Mouse (Mus musculus): ENCODE data around the gene Rem2.

Rem2 gene

DNA sequence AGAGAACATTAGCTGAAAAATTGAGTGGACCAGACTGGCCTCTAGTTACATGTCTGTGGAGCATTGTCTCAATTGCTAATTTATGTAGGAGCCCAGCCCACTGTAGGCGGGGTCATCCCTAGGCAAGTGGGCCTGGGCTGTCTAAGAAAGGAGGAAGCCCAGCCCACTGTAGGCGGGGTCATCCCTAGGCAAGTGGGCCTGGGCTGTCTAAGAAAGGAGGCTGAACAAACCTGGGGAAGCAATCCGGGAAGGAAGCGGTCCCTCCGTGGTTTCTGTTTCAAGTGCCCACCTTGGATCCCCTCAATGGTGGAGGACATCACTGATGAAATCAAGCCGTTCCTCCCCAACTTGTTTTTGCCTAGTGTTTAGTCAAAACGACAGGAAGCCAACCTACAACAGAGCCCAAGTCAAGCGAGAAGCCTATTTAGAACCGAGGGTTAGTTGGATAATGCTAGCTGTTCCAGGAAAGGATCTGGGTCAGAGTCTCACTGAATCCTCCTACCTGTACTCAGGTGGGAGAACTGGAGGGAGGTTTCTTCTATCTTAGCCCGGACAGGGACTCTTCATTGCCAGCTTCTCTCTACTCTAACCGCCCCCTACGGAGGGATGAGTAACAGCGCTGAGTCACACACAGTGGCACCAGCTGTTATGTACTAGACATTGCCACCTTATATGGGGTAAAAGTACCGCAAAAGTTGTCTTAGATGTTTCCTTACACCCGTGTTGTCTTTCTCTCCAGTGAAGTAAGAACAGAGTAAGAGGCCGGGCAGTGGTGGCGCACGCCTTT is 16.6 kb downstream of the Rem2 start:
- no peak for DNase-seq (ENCODE audit: low read depth, low spot score)

DNA sequence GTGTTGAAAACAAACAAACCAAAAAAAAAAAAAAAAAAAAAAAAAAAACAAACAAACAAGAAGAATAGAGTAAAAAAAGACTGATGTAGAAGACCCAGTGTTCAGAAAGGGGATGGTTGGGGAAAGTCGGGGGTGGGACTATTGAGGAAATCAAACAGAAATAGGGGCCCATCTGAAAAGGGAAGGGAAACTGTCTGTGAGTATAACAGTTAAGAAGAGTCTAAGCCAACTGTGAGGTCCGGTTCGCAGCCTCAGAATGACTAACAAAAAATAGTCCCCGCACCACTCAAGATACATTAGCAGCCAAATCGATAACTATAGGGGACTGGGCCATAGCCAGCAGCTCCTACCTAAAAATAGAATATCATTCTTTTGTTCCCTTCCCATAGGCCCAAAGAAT is 17.3 kb downstream of the Rem2 start:
- no peak for DNase-seq (ENCODE audit: low read depth, low spot score)

DNA sequence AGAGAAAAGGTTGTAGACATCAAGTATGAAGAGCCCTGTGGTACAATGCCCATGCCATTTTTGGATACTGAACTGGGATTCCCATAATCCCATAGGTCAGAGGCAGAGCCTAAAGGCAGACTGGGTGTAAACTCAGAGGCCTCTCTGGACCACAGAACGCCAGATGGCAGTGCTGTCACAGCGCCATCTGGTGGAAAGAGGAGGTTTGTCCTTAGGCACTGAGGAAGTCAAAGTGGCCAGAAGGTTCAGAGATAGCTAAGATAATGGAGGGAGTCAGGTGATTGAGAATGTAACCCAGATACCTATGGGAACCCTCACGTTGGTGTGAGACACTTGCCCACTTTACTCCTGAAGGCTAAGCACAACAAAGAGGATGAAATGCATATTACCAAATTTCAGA is 18.3 kb downstream of the Rem2 start:
- peak; percentile 37 for DNase-seq (ENCODE audit: low read depth, low spot score)

DNA sequence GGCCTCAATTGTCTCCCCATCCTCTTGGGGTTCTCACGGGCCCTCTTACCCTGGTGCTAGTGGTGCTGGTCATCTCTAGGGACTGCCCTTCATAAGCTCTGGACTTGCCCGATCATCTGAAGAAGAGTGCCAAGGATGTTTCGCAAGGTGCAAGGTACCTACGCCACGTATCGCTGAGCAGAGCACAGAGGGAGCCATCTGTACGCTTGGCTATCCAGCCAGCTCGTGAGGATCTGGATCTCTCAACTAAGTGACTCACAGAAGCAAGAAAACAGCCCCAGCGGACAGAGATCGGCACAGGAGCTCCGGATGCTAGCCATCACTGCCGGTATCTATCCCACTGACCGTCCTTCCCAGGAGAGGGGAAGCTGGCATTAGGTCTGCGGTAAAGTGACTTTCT is 20.8 kb downstream of the Rem2 start:
- no peak for DNase-seq (ENCODE audit: low read depth, low spot score)

DNA sequence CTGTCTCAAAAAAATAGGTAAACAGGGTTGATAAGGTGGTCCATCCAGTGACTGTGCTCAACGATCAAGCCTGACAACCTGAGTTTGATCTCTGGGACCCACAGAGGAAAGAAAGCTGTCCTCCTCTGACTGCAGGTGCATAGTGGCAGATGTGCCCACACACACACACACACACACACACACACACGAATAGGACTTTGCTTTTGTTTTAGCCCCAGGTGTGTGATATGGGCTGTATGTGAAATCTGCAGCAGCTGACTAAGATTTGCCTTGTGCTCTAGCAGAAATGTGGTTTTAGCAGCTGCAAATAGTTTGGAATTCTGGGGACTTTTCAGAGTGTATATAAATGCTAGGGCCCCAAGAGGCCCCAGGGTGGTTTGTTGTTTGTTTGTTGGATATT is 23.4 kb downstream of the Rem2 start:
- DNase-seq (ENCODE audit: low read depth, low spot score): no peak

DNA sequence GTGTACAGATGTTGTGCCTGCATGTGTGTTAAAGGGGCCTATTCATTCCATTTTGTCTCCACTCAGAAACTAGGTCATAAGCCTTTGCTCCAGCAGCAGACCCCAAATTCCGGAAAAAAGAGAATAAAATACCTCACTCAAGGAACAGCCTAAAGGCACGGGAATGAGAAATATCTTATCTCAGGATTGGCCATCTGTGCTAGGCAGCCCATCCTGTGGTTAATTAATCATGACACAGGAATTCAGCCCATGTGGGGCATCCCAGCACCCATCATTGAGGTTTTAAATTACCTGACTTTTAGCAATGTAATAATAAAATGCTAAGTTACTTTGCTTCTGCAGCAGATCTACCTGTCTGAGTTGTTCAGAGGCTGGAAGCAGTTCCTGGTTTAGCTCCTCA is 25.5 kb downstream of the Rem2 start:
- no peak for DNase-seq (ENCODE audit: low read depth, low spot score)

DNA sequence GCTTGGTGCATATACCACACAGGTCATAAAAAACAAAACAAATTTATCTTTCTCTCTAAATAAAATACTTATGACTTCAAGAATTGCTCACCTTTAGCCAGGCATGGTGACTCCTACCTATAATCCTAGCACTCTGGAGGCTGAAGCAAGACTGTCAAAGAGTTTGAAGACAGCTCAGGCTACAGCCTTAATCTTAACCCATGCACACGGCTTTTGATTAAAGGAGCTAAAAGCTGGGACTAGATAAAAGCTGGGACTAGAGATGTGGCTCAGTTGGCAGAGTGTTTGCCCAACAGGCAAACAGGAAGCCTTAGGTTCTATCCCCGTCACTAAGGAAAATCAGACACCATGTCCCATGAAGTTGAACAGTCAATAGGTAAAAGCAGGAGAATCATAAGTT is 27.2 kb downstream of the Rem2 start:
- DNase-seq (ENCODE audit: low read depth, low spot score): no peak

DNA sequence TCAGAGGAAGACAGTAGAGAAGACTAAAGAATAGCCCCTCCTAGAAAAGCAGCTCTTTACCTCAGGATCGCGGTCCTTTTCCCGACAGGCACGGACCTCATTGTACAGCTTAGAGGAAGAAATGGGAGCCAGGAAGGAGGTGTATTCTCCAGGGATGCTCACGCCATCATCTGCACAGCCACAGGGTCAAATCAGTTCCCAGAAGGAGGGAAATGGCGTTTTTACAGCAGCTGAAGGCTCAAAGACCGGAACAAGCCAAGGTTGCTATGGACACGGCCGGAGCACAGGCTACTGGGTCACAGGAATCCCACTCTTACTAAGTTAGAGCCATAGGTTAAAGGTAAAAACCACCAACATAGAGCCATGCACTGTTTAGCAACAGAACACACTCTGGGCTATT is 33.9 kb downstream of the Rem2 start:
- DNase-seq (ENCODE audit: low read depth, low spot score): no peak

DNA sequence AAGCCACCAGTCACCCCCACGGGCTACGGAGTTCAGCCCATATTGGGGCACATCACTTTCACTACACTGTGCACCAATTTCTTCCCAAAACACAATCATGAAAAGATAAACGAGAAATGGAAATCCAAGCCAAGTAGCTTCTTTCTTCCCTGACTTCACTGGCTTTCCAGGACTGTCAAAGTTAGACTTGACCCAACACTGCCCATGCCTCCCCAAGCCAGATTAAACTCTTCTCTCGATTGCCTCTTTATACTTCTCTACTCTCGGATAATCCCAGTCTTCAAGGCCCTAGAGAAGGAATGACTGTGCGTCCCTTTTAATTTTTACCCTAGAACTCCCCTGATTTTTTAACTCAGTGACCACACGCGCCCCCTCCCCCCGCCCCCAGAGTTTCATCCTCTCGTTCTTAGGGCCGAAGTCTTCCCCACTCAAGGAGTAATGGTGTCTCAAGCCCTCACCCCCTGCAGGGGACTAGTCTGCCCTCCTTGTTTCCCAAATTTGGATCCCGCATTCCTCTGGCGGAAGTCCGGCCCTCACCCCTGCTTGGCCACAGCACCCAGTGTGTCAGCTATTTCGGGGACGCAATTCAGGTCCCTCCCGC is 40.9 kb downstream of the Rem2 start:
- DNase-seq (ENCODE audit: low read depth, low spot score): no peak

DNA sequence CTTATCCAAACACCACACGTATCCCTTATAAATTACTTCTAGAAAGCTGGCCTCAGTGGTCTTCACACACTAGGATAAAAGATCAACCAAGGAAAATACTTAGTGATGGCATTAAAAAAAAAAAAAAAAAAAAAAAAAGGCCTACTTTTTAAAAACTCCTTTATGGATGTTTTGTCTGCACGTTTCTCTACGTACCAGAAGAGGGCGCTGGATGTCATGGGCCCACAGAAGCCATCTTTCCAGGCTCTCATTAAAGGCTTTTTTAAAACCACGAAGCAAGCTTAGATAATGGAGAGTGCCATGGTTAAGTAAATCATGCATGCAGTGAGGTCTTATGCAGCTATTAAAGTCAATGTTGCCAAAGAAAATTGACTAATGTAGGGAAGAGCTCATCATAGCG is 47.7 kb downstream of the Rem2 start:
- no peak for DNase-seq (ENCODE audit: low read depth, low spot score)

DNA sequence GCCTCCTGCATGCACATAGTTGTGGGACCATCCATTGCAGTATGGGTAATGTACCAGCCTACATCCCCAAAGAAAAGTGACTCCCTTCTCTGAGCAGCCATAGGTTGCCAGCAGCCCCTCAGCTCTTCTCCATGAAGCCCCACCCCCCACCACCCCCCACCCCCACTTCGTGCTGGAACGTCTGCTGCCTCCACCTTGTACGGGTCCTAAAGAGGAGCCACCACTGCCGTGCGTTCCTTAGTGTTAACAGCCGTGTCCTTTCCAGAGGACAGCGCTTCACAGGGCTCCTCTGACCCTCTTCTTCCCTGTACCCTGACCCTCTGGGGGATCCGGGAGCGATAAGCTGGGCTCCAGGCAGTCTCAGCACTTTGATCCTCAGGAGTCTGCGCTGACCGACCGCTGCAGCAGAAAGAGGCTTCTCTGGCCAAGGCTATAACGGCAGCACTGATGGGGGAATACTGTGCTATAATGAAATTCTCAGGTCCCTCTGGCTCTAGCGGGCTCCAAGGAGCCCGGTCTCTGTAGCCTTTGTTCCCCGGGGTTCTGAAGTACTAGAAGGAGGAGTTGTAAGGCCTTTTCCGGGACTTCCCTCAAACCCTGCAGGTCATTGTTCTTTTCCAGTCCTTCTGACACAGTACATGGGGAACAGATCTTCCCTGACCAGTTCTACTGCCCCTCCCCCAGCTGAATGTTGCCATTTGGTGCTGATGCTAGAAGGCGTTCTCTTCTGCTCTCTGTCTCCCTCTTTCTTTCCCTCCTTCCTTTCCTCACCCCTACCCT is 51.5 kb downstream of the Rem2 start:
- DNase-seq (ENCODE audit: low read depth, low spot score): no peak

DNA sequence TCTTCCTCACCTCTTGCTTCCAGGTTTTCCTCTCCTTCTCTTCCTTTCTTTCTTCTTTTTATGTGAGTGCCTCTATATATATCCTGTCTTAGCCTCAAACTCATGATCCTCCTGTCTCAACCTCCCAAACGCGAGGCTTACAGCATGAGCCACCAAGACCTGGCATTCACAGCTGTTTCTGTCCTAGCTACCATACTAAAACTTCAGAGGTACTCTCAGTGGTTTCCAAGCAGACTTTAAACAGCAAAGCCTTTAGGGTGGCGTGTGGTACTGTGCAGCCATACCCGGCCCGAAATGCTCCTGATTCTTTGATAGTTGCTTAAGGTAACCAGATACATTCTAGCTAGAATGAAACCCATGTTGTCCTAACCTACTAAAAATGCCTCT is 52.1 kb downstream of the Rem2 start:
- DNase-seq (ENCODE audit: low read depth, low spot score): no peak

DNA sequence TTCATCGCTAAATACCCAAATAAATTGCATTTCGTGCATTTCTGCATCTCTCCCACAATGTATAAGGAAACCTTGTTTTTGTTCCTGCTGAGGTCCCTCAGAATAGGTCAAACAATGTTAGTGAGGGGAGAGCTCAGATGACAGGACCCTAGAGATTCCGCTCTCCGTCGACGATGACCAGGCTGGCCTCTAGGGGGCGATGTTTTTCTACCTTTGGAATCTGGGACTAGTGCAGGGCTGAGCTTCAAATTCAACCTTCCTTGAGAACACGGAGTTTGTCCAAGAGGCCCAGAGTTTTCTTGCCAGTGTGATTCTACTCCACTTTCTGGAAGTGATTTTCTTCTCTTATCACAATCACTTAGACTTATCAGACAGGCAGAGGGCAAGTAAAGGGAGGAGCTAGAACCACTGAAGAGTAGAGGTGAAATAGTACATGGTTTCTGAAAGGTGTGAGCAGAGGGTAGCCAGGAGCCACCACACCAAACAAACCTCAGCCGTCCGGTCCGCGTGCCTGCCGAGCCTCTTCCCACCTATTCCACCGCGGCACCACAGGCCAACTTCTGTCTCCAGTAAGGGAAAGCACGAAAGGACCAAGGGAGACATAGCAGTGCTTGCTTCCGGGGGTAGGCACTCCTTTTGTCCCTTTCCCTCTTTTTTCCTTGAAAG is 52.7 kb downstream of the Rem2 start:
- DNase-seq (ENCODE audit: low read depth, low spot score): peak; percentile 53

Data from retina, adult 2 months (tissue).